Mouse (Mus musculus) lung, postnatal 0 days (tissue): ENCODE measurements around the gene Spata6.

ENCODE experiments used
- CTCF ChIP-seq: IDR thresholded peaks from 2 replicates; pipeline ENCODE4 v1.5.1; 2016; ENCODE audit warnings: antibody characterized with exemption, mild to moderate bottlenecking
- EP300 ChIP-seq: IDR thresholded peaks from 2 replicates; pipeline ENCODE4 v1.6.1; 2016; ENCODE audit warnings: antibody characterized with exemption, mild to moderate bottlenecking, control low read depth

DNA sequence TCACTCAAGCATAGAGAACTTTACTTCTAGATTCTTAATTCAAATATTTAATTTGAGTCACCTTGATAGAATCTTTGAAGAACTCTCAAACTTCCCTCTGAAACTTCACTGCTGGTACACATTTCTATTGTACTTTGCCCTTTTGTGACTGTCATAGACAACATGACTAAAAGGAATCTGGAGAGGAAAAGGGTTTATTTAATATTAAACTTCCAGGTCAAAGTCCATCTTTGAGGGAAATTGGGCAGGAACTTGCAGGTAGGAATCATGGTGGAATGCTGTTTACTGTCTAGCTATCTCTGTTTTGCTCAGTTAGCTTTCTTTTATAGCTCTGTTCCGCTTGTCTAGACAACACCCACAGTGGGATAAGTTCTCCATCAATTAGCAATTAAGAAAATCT lies 17.8 kb downstream of the Spata6 start:
- TF ChIP-seq CTCF, result no peak
- no peak for TF ChIP-seq EP300
